Mouse (Mus musculus): Measurements from ENCODE around the gene Cmah. TPM values are rescaled to one million over a fixed set of nuclear protein-coding genes. Genes with fewer than 3 reads are reported as not detected.

The Cmah gene
- polyA plus RNA-seq, 1 experiment = not detected

DNA sequence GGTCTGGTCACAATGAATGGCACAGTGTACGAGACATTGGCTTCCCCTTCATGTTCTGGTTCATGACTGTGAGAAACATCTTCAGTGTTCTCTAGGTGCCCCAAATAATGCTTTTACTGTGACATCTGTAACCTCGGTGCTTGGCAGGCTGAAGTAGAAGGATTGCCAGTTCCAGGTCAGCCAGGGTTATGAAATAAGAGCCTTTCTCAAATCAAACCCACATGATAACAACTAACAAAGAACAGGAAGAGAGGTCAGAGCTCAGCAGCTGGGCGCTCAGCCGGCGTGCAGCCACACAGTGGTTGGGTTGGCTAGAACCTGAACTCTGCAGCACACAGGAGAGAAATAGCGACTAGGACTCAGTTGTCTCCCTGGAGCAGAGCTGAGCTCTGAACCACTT, 115.1 kb downstream of the Cmah start:
- no peak for TF ChIP-seq GATA1 (IDR thresholded peaks at IDR 0.05; ENCODE audit: low read length)

DNA sequence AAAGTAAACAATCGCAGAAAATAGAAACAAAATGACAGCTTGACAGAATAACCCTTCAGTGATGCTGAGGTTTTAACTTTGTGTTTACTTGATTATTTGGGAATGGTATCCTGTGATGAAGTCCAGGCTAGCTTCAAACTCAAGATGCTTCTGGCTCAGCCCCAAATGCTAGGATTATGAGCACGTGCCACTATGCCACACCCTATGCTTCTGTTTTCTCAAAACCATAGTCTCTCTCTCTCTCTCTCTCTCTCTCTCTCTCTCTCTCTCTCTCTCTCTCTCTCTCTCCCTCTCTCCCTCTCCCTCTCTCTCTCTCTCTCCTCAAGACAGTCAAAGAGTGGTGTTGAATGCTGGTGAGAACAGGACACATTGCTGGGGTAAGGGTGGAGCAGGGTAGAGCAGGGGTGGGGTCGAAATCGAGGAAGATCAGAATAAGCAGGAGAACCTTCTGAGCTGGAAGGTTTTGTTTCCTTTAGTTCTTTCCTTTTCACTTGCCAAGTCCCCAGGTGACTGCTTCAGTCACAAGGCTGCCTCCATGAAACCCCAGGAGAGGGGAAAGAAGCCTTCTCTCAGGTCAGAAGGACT, 116.7 kb downstream of the Cmah start:
- no peak for TF ChIP-seq GATA1 (IDR thresholded peaks at IDR 0.05; ENCODE audit: low read length)

DNA sequence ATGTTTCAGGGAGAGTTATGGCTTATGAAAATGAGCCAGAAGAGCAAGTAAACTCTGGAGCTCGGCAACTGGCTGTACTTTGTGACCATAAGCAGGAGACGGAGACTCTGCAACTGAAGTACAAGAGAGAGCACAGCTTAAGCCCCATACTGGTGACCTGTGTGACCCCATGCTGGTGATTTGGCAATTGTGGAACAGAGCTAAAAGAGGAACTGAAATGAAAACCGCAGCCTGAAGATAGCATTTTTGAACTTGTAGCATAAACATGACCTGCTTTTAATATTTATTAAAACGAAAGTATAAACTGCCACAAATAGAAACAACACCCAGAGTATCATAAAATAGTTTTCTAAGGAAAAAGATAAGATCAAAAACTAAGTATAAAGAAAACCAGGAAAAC, 117.5 kb downstream of the Cmah start:
- TF ChIP-seq GATA1 (IDR thresholded peaks at IDR 0.05; ENCODE audit: low read length) = no peak

DNA sequence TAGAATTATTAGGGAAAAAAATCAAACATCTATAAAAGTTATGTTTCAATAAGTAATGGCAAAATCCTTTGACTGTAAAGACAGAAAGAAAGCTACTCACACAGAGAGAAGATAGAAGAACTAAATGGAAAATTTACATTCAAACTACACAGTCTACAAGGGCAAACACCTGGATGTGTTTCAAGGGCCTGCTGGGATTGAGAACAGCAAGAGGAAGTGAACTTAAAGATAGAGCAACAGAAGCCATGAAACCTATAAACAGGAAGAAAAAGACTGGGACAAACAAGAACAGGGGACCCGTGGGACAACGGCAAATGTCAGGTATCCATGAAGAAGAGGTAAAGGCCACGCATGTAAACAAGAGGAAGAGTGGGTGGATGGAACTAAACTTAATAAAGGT, 118.0 kb downstream of the Cmah start:
- TF ChIP-seq GATA1 (IDR thresholded peaks at IDR 0.05; ENCODE audit: low read length) = no peak

DNA sequence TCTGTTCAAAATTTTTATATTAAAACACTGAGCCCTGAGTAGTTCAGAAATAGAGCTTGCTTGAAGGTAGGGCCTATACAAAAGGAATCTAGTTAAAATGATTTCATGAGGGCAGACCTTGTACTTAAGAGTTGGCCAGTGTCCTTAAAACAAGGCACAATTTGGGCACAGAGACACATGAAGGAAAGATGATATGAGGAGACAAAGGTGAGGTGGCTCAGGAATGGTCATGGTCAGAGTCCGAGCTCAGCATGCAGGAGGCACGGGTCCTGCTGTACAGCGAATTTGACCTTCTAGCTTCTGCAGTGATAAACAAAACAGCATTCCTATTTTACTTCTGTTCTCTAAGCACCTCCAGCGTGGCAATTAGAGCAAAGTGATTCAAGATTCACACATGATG, 118.9 kb downstream of the Cmah start:
- TF ChIP-seq GATA1 (IDR thresholded peaks at IDR 0.05; ENCODE audit: low read length) = no peak

DNA sequence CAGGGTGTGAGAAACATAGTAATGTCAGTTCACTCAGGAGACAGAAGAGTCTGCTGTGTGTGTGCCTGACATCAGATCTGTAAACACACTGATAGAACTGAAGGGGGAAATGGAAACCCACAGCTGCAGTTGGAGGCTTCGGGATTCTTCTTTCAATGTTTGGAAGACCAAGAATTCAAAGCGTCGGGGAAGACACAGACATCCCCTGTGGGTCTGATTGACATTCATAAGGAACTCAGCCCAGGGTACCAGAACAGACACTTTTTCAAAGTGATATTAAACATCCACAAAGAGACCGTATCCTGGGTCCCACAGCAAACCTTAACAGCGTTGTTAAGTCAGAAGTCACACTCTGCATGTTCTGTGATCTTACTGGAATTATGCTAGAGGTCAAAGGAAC, 119.8 kb downstream of the Cmah start:
- no peak for TF ChIP-seq GATA1 (IDR thresholded peaks at IDR 0.05; ENCODE audit: low read length)

DNA sequence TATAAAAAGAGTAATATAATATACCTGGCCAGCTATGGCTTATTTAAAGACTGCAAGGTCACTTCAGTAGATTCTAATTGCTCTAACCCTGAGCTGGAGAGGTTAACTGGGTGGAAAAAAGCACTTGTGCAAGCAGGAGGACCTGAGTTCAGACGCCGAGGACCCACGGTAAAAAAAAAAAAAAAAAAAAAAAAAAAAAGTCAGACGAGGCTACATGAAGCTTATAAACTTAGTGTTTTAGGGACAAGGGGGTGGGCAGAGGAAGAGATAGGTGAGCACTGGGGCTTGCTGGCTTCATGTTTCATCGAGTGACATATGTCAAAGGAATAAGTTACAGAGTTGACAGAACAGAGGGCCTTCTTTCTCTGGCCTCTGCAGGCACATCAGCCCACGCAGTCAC, 121.4 kb downstream of the Cmah start:
- TF ChIP-seq GATA1 (IDR thresholded peaks at IDR 0.05; ENCODE audit: low read length) = no peak

DNA sequence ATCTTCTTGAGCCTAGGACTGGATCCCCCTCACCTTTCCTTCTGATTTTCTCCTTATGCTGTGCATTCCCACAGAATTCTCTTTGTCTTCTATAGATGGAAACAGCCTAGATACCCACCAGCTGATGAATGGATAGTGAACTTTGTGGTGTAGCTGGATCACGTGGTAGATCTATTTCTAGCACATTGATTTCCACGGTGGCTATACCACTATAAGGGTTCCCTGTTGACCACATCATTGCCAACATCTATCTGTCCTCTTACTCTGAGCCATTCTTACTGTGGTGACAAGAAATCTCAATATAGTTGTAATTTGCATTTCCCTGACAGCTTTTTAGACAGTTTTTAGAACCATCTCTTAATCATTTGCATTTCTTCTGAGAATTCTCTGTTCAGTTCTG, 124.3 kb downstream of the Cmah start:
- no peak for TF ChIP-seq GATA1 (IDR thresholded peaks at IDR 0.05; ENCODE audit: low read length)

DNA sequence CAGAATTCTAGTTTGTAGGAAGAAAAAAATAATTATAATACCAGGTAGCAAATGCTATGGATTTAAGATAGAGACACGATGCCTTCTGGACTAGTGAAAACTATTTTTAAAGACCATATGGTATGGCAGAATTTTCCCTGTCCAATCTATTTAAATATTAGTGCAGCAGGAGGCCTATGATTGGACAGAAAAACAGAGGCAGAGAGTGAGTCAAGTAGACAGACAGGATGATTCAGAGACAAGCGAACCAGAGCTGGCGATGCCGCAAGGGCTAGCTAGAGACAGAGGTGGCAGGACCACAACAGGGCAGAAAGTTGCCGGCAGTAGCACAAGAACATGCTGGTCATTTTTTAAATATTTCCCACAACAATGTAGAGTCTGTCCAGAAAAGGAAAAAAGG, 126.5 kb downstream of the Cmah start:
- no peak for TF ChIP-seq GATA1 (IDR thresholded peaks at IDR 0.05; ENCODE audit: low read length)

DNA sequence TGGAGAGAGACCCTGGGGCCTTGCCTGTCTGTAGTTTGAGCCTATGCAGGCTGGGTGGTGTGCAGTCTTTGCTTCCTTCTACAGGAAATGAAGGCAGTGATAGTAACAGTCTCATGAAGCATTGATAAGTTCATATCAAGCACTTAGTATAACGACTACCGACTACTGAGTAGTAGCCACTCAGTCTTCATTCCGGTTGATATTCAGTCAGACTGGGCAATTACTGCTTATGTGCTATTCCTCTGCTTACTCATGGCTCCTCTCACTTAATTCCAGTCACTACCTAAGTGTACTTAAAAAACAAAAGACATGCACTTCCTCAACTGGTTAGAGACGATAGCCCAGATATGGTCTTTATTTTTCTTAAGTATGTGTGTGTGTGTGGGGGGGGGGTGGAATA, 129.2 kb downstream of the Cmah start:
- TF ChIP-seq GATA1 (IDR thresholded peaks at IDR 0.05; ENCODE audit: low read length) = no peak

DNA sequence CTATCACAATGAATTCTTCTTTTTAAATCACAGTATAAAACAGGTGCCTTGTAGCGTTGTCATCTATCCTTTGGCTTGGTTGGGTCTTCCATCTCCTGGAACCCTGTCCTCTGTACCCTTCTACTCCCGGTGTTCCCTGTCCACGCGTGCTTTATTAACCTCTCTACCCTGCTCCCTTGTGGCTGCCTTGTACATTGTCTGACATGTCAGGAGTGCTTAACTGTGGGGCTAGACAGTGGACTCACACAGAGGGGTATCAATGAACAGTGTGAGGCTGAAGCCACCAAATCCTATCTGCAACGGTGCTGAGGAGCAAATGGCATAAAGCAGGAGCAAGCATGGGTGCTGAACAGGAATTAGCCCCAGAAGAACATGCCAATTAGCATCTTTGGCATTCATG, 133.3 kb downstream of the Cmah start:
- no peak for TF ChIP-seq GATA1 (IDR thresholded peaks at IDR 0.05; ENCODE audit: low read length)

DNA sequence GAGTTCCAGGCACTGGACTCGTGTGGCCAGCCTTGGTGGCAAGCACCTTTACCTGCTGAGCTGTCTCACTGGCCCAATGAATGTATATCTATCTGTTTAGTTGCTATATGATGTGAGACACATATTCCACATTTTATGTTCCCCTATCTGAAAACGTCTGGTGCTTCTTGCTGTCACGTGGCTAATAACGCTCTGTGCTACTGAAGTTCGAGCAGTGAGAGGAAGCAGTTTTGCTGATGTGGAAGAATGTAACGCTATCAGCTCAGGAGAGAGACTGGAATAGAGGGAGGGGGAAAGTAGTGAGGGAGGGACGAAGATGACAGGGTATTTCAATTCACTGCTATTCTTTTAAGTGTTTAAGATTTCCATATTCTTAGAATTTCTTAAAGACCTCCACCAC, 136.6 kb downstream of the Cmah start:
- TF ChIP-seq GATA1 (IDR thresholded peaks at IDR 0.05; ENCODE audit: low read length) = no peak

DNA sequence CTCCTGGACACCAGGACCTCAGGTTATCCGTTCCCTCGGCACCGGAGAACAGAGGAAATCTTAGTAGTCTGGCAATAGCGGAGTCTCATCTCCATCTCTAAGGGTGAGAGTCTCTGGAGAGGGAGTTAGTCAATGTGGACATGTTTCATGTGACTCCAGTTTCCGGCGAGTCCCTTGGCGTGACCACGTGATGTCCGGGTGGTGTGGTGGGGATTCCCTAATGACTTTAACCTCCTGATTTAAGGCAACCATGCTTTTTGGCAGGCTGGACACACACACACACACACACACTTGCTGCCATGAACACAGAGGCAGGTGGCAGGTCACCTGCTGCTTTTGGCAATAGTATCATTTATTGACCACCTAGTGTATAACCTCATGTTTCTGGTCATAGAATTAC, 138.8 kb downstream of the Cmah start:
- TF ChIP-seq GATA1 (IDR thresholded peaks at IDR 0.05; ENCODE audit: low read length) = no peak

DNA sequence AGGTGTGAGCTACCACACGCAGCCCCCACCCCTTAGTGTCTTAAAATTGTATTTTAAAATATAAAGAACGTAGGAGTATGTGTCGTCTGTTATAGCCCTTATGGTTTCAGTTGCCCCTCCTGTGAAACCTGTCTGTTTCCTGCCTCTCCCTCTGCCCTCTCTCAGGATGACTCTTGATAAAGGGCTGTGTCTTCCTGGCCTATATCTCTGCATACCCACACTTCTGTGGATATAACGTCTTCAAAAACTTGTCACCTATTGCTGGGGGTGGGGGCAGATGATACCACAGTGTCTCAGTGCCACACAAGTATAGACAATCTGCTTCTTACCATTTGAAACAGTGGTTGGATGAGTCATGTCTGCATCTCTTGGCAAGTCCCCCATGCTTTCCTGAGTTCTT, 140.6 kb downstream of the Cmah start:
- TF ChIP-seq GATA1 (IDR thresholded peaks at IDR 0.05; ENCODE audit: low read length) = no peak

DNA sequence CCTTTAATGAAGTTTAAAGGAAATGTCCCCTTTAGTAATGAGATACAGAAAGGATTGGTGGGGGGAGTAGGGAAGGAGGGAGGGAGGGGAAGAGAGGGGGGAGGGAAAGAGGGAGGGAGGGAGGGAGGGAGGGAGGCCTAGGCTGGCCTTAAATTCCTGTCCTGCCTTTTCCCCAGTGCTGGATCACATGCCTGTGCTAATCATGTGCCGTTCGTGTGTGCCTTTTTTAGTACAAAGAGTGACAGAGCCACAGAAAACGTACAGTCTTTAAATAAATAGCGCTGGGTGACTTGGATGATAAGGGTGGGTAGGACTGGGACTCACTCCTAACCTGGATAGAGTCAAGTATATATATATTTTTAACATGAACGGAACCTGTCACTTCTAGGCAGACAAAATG, 150.4 kb downstream of the Cmah start:
- TF ChIP-seq GATA1 (IDR thresholded peaks at IDR 0.05; ENCODE audit: low read length) = no peak

DNA sequence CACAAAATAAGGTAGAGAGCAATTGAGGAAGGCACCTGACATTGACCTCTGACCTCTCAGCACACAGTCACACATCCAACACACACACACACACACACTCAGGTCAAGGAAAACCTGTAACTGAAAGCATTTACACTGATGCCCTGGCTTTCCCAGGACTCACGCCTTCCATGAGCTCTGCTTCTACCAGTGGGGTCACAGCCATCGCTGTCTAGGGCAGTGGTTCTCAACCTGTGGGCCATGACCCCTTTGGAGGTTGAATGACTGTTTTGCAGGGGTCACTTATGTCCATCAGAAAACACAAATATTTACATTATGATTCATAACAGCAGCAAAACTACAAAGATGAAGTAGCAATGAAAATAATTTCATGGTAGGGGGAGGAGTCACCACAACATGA, 152.3 kb downstream of the Cmah start:
- TF ChIP-seq GATA1 (IDR thresholded peaks at IDR 0.05; ENCODE audit: low read length) = no peak

DNA sequence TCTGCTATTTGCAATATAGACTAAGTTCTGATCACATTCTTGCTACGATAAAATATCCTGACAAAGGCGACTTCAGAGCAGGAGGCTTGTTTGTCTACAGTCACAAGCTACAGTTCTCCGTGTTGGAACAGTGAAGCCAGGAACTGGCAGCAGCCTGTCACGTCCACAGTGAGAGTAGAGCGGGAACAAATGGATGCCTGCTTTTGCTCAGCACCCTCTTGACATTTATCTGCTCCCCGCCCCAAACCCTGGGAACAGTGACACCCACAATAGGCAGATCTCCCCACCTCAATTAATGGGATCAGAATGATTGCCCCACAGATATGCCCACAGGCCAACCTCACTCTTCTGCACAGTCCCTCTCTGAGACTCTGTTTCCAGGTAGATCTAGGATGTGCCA, 153.6 kb downstream of the Cmah start:
- TF ChIP-seq GATA1 (IDR thresholded peaks at IDR 0.05; ENCODE audit: low read length) = no peak

DNA sequence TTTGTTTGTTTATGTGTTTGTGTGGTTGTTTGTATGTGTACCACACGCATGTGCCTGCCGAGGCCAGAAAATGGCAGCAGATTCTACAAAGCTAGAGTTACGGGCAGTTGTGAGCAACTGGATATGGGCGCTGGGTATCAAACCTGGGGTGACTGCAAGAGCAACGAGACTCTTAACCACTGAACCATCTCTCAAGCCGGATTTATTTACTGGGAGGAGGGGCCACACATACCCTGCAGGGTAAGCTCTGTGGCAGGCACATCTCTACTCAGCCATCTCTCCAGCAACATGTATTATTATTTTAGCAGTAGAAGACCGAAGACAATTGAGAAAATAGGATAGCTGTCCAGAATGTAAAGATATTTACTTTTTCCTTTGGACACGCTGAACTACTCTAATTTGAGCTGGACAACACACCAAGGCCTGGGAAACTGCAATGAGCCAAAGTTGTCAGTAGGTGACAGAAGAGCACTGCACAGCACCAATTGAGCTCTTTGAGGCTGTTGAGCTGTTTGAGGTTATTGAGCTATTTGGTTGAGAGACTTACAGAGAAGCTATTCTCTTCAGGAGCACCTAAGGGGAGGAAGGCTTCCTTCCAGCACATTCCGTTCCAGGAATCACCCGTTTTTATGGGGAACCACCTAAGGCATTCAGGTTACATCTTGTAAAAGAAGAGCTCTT, 154.6 kb downstream of the Cmah start:
- TF ChIP-seq GATA1 (IDR thresholded peaks at IDR 0.05; ENCODE audit: low read length) = no peak
